Mouse (Mus musculus) lung, postnatal 0 days (tissue): ENCODE data around the gene Ddx39b. TPM values are rescaled to one million over a fixed set of nuclear protein-coding genes. Genes with fewer than 3 reads are reported as not detected.

Experiments
- ATAC-seq: fragments of 200-750 bp; cut with Nextera tagmentation; 2 replicates; pipeline ENCODE4 v1.8.0; 2017; ENCODE audit warnings: moderate library complexity
- DNase-seq: peaks from one replicate; pipeline ENCODE4 v3.0.0-alpha.2; 2016; ENCODE audit warnings: low spot score
- H3K27ac ChIP-seq: fragments of 300-500 bp; sonication (generic); 2 replicates; pipeline ENCODE4 v1.5.1; 2014; ENCODE audit warnings: antibody characterized with exemption, mild to moderate bottlenecking, low read length, mixed read lengths
- H3K27me3 ChIP-seq: fragments of 300-500 bp; sonication (generic); replicated peaks from 2 replicates; pipeline ENCODE4 v1.6.1; 2014; ENCODE audit warnings: low read length, mixed read lengths; ENCODE audit not compliant: insufficient read depth
- H3K36me3 ChIP-seq: fragments of 300-500 bp; sonication (generic); 2 replicates; pipeline ENCODE4 v1.6.1; 2014; ENCODE audit warnings: low read length, mixed read lengths; ENCODE audit not compliant: insufficient read depth
- H3K4me1 ChIP-seq: fragments of 300-500 bp; sonication (generic); 2 replicates; pipeline ENCODE4 v1.6.1; 2014; ENCODE audit warnings: antibody characterized with exemption, low read depth, low read length, mixed read lengths; ENCODE audit not compliant: insufficient read depth
- H3K4me2 ChIP-seq: fragments of 300-500 bp; sonication (generic); replicated peaks from 2 replicates; pipeline ENCODE4 v1.6.1; 2014; ENCODE audit warnings: low read depth, mild to moderate bottlenecking, low read length, moderate library complexity, mixed read lengths
- H3K4me3 ChIP-seq: fragments of 300-500 bp; sonication (generic); 2 replicates; pipeline ENCODE4 v1.5.1; 2014; ENCODE audit warnings: low read depth, low read length
- H3K9ac ChIP-seq: fragments of 300-500 bp; sonication (generic); replicated peaks from 2 replicates; pipeline ENCODE4 v1.6.1; 2014; ENCODE audit warnings: low read depth, mild to moderate bottlenecking
- H3K9me3 ChIP-seq: fragments of 300-500 bp; sonication (generic); 2 replicates; pipeline ENCODE4 v1.6.1; 2016; ENCODE audit warnings: low read length, mixed read lengths
- CTCF ChIP-seq: IDR thresholded peaks from 2 replicates; pipeline ENCODE4 v1.5.1; 2016; ENCODE audit warnings: antibody characterized with exemption, mild to moderate bottlenecking
- EP300 ChIP-seq: IDR thresholded peaks from 2 replicates; pipeline ENCODE4 v1.6.1; 2016; ENCODE audit warnings: antibody characterized with exemption, mild to moderate bottlenecking, control low read depth
- WGBS: fragments of 180-500 bp; shearing (Covaris S2); extraction: QIAGEN DNeasy Blood & Tissue Kit; methylation state at CpG from one replicate; pipeline ENCODE4 v1.1.7; 2014; 5-methylcytosine and 5-hydroxymethylcytosine counted together
- polyA plus RNA-seq: library from polyadenylated mRNA; unstranded; fragments of >200 nt; fragmentation: Nextera tagmentation; extraction: Ambion mirVana; gene quantifications from 2 replicates; pipeline ENCODE4 v1.2.1, GENCODE M21; 2015

The Ddx39b gene
- polyA plus RNA-seq, 1 experiment from 2014 or later, result 170 TPM

- no peaks in the 10 kb centered on the region for H3K27me3 ChIP-seq
- H3K9me3 ChIP-seq, result no peaks in the 10 kb centered on the region
- peak overlapping the region; percentile 95 for H3K27ac ChIP-seq
- peak overlapping the region; percentile 63 for H3K4me2 ChIP-seq
- ATAC-seq (peak; percentile 27), DNase-seq (peak; percentile 70)
- H3K4me3 ChIP-seq, result peak overlapping the region; percentile 55
- 8% methylated on average over 31 of the region's 31 CpGs for WGBS
- no peaks in the 10 kb centered on the region; the same call in 1 of the 2 replicates for H3K36me3 ChIP-seq
- peak overlapping the region; percentile 68 for H3K9ac ChIP-seq
- no peak for TF ChIP-seq EP300
- peak; percentile 17; the same call in 1 of the 2 replicates for TF ChIP-seq CTCF
- peaks cover 6% of the 10 kb centered on the region; the same call in 1 of the 2 replicates for H3K4me1 ChIP-seq
These were observed 6.6 kb upstream of the Ddx39b start for GRCm38 (mm10) chr17:35234903-35235302.

GRCm38 (mm10) chr17:35235614-35236389, 5.7 kb upstream of the Ddx39b start, which contains the start of gene Nfkbil1:
Gene Nfkbil1 (minus strand): TSS chr17:35235792.
- under 1% methylated on average over 35 of the region's 35 CpGs for WGBS
- no peak for TF ChIP-seq CTCF
- TF ChIP-seq EP300, result peak; percentile 76; the same call in 1 of the 2 replicates
- no peaks in the 10 kb centered on the region for H3K9me3 ChIP-seq
- peaks cover 10% of the 10 kb centered on the region; the same call in 1 of the 2 replicates for H3K4me1 ChIP-seq
- ATAC-seq (peak; percentile 92), DNase-seq (peak; percentile 98)
- peak within 1 kb of the TSS; percentile 95 for H3K27ac ChIP-seq
- no peaks in the 10 kb centered on the region for H3K27me3 ChIP-seq
- peak within 1 kb of the TSS; percentile 68 for H3K9ac ChIP-seq
- H3K4me2 ChIP-seq, result peak within 1 kb of the TSS; percentile 63
- peak within 1 kb of the TSS; percentile 55 for H3K4me3 ChIP-seq
- no peaks in the 10 kb centered on the region; the same call in 1 of the 2 replicates for H3K36me3 ChIP-seq

GRCm38 (mm10) chr17:35236390-35236746, 5.2 kb upstream of the Ddx39b start:
- Histone ChIP-seq H3K4me2 (peak overlapping the region; percentile 63), H3K9me3 (no peaks in the 10 kb centered on the region), H3K4me3 (peak overlapping the region; percentile 55), H3K9ac (peak overlapping the region; percentile 68; the same call in 1 of the 2 replicates), H3K27me3 (no peaks in the 10 kb centered on the region), H3K4me1 (peaks cover 13% of the 10 kb centered on the region; the same call in 1 of the 2 replicates), H3K27ac (peak overlapping the region; percentile 95), H3K36me3 (no peaks in the 10 kb centered on the region)
- WGBS, result 0% methylated on average over 18 of the region's 18 CpGs
- ATAC-seq (peak; percentile 67), DNase-seq (peak; percentile 85)
- TF ChIP-seq CTCF (peak; percentile 99), EP300 (no peak)

GRCm38 (mm10) chr17:35236996-35237395, 4.5 kb upstream of the Ddx39b start:
- H3K36me3 ChIP-seq, result no peaks in the 10 kb centered on the region
- H3K27me3 ChIP-seq, result no peaks in the 10 kb centered on the region
- no peak overlapping the region for H3K9ac ChIP-seq
- WGBS, result 73% methylated on average over 9 of the region's 9 CpGs
- H3K4me3 ChIP-seq, result no peak overlapping the region
- peaks cover 11% of the 10 kb centered on the region; the same call in 1 of the 2 replicates for H3K4me1 ChIP-seq
- H3K4me2 ChIP-seq, result no peak overlapping the region
- DNase-seq, result no peak
- no peak for ATAC-seq
- no peak overlapping the region for H3K27ac ChIP-seq
- no peaks in the 10 kb centered on the region for H3K9me3 ChIP-seq
- TF ChIP-seq EP300 (no peak), CTCF (no peak)

- DNase-seq, result no peak
- whole genome bisulfite sequencing, result 87% methylated on average over 12 of the region's 12 CpGs
These were observed 4.0 kb upstream of the Ddx39b start for GRCm38 (mm10) chr17:35237504-35237903.

GRCm38 (mm10) chr17:35239700-35240099, 1.8 kb upstream of the Ddx39b start:
- Histone ChIP-seq H3K36me3 (peaks cover 10% of the 10 kb centered on the region; the same call in 1 of the 2 replicates), H3K4me3 (no peak overlapping the region), H3K9ac (no peak overlapping the region), H3K4me1 (peaks cover 16% of the 10 kb centered on the region), H3K9me3 (no peaks in the 10 kb centered on the region), H3K4me2 (no peak overlapping the region), H3K27ac (no peak overlapping the region), H3K27me3 (no peaks in the 10 kb centered on the region)
- ATAC-seq, result no peak
- no peak for DNase-seq
- TF ChIP-seq EP300 (no peak), CTCF (no peak)
- WGBS, result 77% methylated on average over 5 of the region's 5 CpGs

More at GRCm38 (mm10) chr17:35237504-35237903, 4.0 kb upstream of the Ddx39b start:
- Histone ChIP-seq H3K9me3 (no peaks in the 10 kb centered on the region), H3K9ac (no peak overlapping the region), H3K4me1 (peaks cover 7% of the 10 kb centered on the region; the same call in 1 of the 2 replicates), H3K36me3 (no peaks in the 10 kb centered on the region), H3K27me3 (no peaks in the 10 kb centered on the region), H3K27ac (no peak overlapping the region), H3K4me3 (no peak overlapping the region), H3K4me2 (no peak overlapping the region)
- ATAC-seq, result no peak
- no peak for TF ChIP-seq EP300
- no peak for TF ChIP-seq CTCF
